Mouse (Mus musculus) heart, embryonic 13.5 days (tissue): Measurements from ENCODE around the gene Aimp2. TPM values are rescaled to one million over a fixed set of nuclear protein-coding genes. Genes with fewer than 3 reads are reported as not detected.
A peak's percentile ranks its signal among the peaks of the same experiment; 100 is the strongest.

Source experiments
- ATAC-seq: fragments of 200-750 bp; cut with Nextera tagmentation; 2 replicates; pipeline ENCODE4 v1.8.0; 2017; ENCODE audit warnings: moderate TSS enrichment; ENCODE audit not compliant: insufficient number of reproducible peaks, low FRiP score, low TSS enrichment; ENCODE audit errors: extremely low read depth
- H3K27ac ChIP-seq: fragments of 300-500 bp; sonication (generic); replicated peaks from 2 replicates; pipeline ENCODE4 v1.5.1; 2015; ENCODE audit warnings: moderate library complexity, mild to moderate bottlenecking, inconsistent platforms
- H3K27me3 ChIP-seq: fragments of 300-500 bp; sonication (generic); replicated peaks from 2 replicates; pipeline ENCODE4 v1.6.1; 2015; ENCODE audit warnings: mild to moderate bottlenecking, inconsistent platforms
- H3K36me3 ChIP-seq: fragments of 300-500 bp; sonication (generic); 2 replicates; pipeline ENCODE4 v1.6.1; 2015; ENCODE audit warnings: mild to moderate bottlenecking, inconsistent platforms
- H3K4me1 ChIP-seq: fragments of 300-500 bp; sonication (generic); 2 replicates; pipeline ENCODE4 v1.6.1; 2015; ENCODE audit warnings: inconsistent platforms
- H3K4me2 ChIP-seq: fragments of 300-500 bp; sonication (generic); 2 replicates; pipeline ENCODE4 v1.6.1; 2015; ENCODE audit warnings: inconsistent platforms, mild to moderate bottlenecking, moderate library complexity
- H3K4me3 ChIP-seq: fragments of 300-500 bp; sonication (generic); 2 replicates; pipeline ENCODE4 v1.5.1; 2015; ENCODE audit warnings: moderate library complexity, mild to moderate bottlenecking, inconsistent platforms
- H3K9ac ChIP-seq: fragments of 300-500 bp; sonication (generic); 2 replicates; pipeline ENCODE4 v1.6.1; 2015; ENCODE audit warnings: inconsistent platforms, mild to moderate bottlenecking, moderate library complexity
- H3K9me3 ChIP-seq: fragments of 300-500 bp; sonication (generic); 2 replicates; pipeline ENCODE4 v1.6.1; 2016; ENCODE audit warnings: inconsistent platforms
- WGBS: fragments of 180-500 bp; shearing (Covaris S2); methylation state at CpG from one replicate; pipeline ENCODE4 v1.1.7; 2015; ENCODE audit warnings: mixed read lengths; 5-methylcytosine and 5-hydroxymethylcytosine counted together
- polyA plus RNA-seq: library from polyadenylated mRNA; unstranded; fragments of >200 nt; fragmentation: Nextera tagmentation; extraction: Ambion mirVana; gene quantifications from 2 replicates; pipeline ENCODE4 v1.2.1, GENCODE M21; 2015

The Aimp2 gene
- 93.9 and 106 TPM in 2 replicates for polyA plus RNA-seq

- peak within 1 kb of the TSS; percentile 84 for H3K9ac ChIP-seq
Measured at GRCm38 (mm10) chr5:143909417-143910400, at the start of gene Aimp2, which contains the start of gene Pms2. Gene Aimp2, minus strand, starts transcription at chr5:143909847. Gene Pms2, plus strand, starts transcription at chr5:143909964.

GRCm38 (mm10) chr5:143957101-143957500 is 47.5 kb upstream of the Aimp2 start:
- WGBS = 86% methylated on average over 6 of the region's 6 CpGs
- ATAC-seq = no peak

More at GRCm38 (mm10) chr5:143909417-143910400, at the start of gene Aimp2, which contains the start of gene Pms2:
- no peaks in the 10 kb centered on the region for H3K9me3 ChIP-seq
- WGBS = under 1% methylated on average over 70 of the region's 70 CpGs
- peak within 1 kb of the TSS; percentile 80 for H3K4me3 ChIP-seq
- H3K4me1 ChIP-seq = peaks cover 34% of the 10 kb centered on the region
- ATAC-seq = peak; percentile 97
- no peaks in the 10 kb centered on the region for H3K27me3 ChIP-seq
- peaks cover 40% of the 10 kb centered on the region for H3K36me3 ChIP-seq
- H3K4me2 ChIP-seq = peak within 1 kb of the TSS; percentile 87
- peak within 1 kb of the TSS; percentile 85 for H3K27ac ChIP-seq

GRCm38 (mm10) chr5:143950016-143950415 is 40.4 kb upstream of the Aimp2 start:
- 41% methylated on average over 5 of the region's 5 CpGs for WGBS
- Histone ChIP-seq H3K27me3 (no peaks in the 10 kb centered on the region), H3K36me3 (no peaks in the 10 kb centered on the region), H3K9ac (no peak overlapping the region), H3K27ac (no peak overlapping the region), H3K4me2 (no peak overlapping the region), H3K4me3 (no peak overlapping the region), H3K9me3 (peaks cover 5% of the 10 kb centered on the region; the same call in 1 of the 2 replicates), H3K4me1 (no peaks in the 10 kb centered on the region)
- no peak for ATAC-seq

More at GRCm38 (mm10) chr5:143957101-143957500, 47.5 kb upstream of the Aimp2 start:
- no peaks in the 10 kb centered on the region for H3K27me3 ChIP-seq
- no peaks in the 10 kb centered on the region for H3K36me3 ChIP-seq
- H3K4me2 ChIP-seq = no peak overlapping the region
- no peak overlapping the region for H3K4me3 ChIP-seq
- H3K9me3 ChIP-seq = peaks cover 14% of the 10 kb centered on the region
- no peak overlapping the region for H3K27ac ChIP-seq
- no peak overlapping the region for H3K9ac ChIP-seq
- H3K4me1 ChIP-seq = no peaks in the 10 kb centered on the region

- Histone ChIP-seq H3K27me3 (no peaks in the 10 kb centered on the region), H3K9ac (no peak overlapping the region), H3K36me3 (no peaks in the 10 kb centered on the region), H3K4me2 (no peak overlapping the region), H3K4me1 (0 out of 2 replicates have a peak, but pooled peaks cover under 1% of the 10 kb centered on the region), H3K9me3 (no peaks in the 10 kb centered on the region), H3K27ac (no peak overlapping the region), H3K4me3 (no peak overlapping the region)
- WGBS = 84% methylated on average over 12 of the region's 12 CpGs
- ATAC-seq = no peak
Measured at GRCm38 (mm10) chr5:143948361-143948760, 38.7 kb upstream of the Aimp2 start.

GRCm38 (mm10) chr5:143943231-143944125 is 33.8 kb upstream of the Aimp2 start:
- WGBS = 76% methylated on average over 14 of the region's 14 CpGs

GRCm38 (mm10) chr5:143941588-143941987 is 31.9 kb upstream of the Aimp2 start:
- ATAC-seq = no peak
- no peak overlapping the region for H3K4me2 ChIP-seq
- 18% methylated on average over 10 of the region's 10 CpGs for WGBS

More at GRCm38 (mm10) chr5:143943231-143944125, 33.8 kb upstream of the Aimp2 start:
- Histone ChIP-seq H3K9me3 (no peaks in the 10 kb centered on the region), H3K4me3 (no peak overlapping the region), H3K27ac (no peak overlapping the region), H3K4me2 (no peak overlapping the region), H3K27me3 (no peaks in the 10 kb centered on the region), H3K36me3 (no peaks in the 10 kb centered on the region), H3K9ac (no peak overlapping the region), H3K4me1 (0 out of 2 replicates have a peak, but pooled peaks cover 3% of the 10 kb centered on the region)
- ATAC-seq = no peak

GRCm38 (mm10) chr5:143936156-143936555 is 26.5 kb upstream of the Aimp2 start:
- Histone ChIP-seq H3K27ac (no peak overlapping the region), H3K4me2 (no peak overlapping the region), H3K4me1 (peaks cover 3% of the 10 kb centered on the region; the same call in 1 of the 2 replicates), H3K9ac (no peak overlapping the region), H3K27me3 (no peaks in the 10 kb centered on the region), H3K4me3 (no peak overlapping the region), H3K36me3 (peaks cover 14% of the 10 kb centered on the region), H3K9me3 (no peaks in the 10 kb centered on the region)
- 69% methylated on average over 9 of the region's 9 CpGs for WGBS
- ATAC-seq = no peak

More at GRCm38 (mm10) chr5:143941588-143941987, 31.9 kb upstream of the Aimp2 start:
- Histone ChIP-seq H3K9me3 (no peaks in the 10 kb centered on the region), H3K4me3 (no peak overlapping the region), H3K27me3 (no peaks in the 10 kb centered on the region), H3K27ac (no peak overlapping the region), H3K36me3 (no peaks in the 10 kb centered on the region), H3K4me1 (0 out of 2 replicates have a peak, but pooled peaks cover 3% of the 10 kb centered on the region), H3K9ac (no peak overlapping the region)

- Histone ChIP-seq H3K9ac (no peak overlapping the region), H3K27me3 (no peaks in the 10 kb centered on the region), H3K9me3 (no peaks in the 10 kb centered on the region), H3K36me3 (peaks cover 35% of the 10 kb centered on the region), H3K4me1 (peaks cover 3% of the 10 kb centered on the region; the same call in 1 of the 2 replicates), H3K4me2 (no peak overlapping the region), H3K4me3 (no peak overlapping the region), H3K27ac (no peak overlapping the region)
- ATAC-seq = no peak
- WGBS = 83% methylated on average over 1 of the region's 1 CpGs
Measured at GRCm38 (mm10) chr5:143933875-143934274, 24.2 kb upstream of the Aimp2 start.

- Histone ChIP-seq H3K27ac (no peak overlapping the region), H3K4me2 (no peak overlapping the region), H3K9me3 (no peaks in the 10 kb centered on the region), H3K27me3 (no peaks in the 10 kb centered on the region), H3K9ac (no peak overlapping the region), H3K4me1 (peaks cover 3% of the 10 kb centered on the region; the same call in 1 of the 2 replicates), H3K36me3 (peaks cover 40% of the 10 kb centered on the region), H3K4me3 (no peak overlapping the region)
- no peak for ATAC-seq
- 83% methylated on average over 11 of the region's 11 CpGs for WGBS
Measured at GRCm38 (mm10) chr5:143933414-143933813, 23.8 kb upstream of the Aimp2 start.

- H3K27me3 ChIP-seq = no peaks in the 10 kb centered on the region
- 22% methylated on average over 8 of the region's 8 CpGs for WGBS
- H3K4me2 ChIP-seq = no peak within 1 kb of the TSS
- no peak for ATAC-seq
- H3K36me3 ChIP-seq = peaks cover 46% of the 10 kb centered on the region
- H3K27ac ChIP-seq = no peak within 1 kb of the TSS
- no peaks in the 10 kb centered on the region for H3K9me3 ChIP-seq
- peaks cover 3% of the 10 kb centered on the region; the same call in 1 of the 2 replicates for H3K4me1 ChIP-seq
- no peak within 1 kb of the TSS for H3K4me3 ChIP-seq
- no peak within 1 kb of the TSS for H3K9ac ChIP-seq
Measured at GRCm38 (mm10) chr5:143932831-143933230, 23.2 kb upstream of the Aimp2 start, which contains the start of gene Rsph10b. Gene Rsph10b, plus strand, starts transcription at chr5:143933035.
